Mouse (Mus musculus): ENCODE measurements around the gene Klrc2. TPM values are rescaled to one million over a fixed set of nuclear protein-coding genes. Genes with fewer than 3 reads are reported as not detected.
"Not testable (repeated sequence)": the region's sequence is repeated elsewhere in the genome, so short reads cannot be mapped to it uniquely, and the experiment has no call there.

Klrc2 gene
- not detected for total RNA-seq (2021)

DNA sequence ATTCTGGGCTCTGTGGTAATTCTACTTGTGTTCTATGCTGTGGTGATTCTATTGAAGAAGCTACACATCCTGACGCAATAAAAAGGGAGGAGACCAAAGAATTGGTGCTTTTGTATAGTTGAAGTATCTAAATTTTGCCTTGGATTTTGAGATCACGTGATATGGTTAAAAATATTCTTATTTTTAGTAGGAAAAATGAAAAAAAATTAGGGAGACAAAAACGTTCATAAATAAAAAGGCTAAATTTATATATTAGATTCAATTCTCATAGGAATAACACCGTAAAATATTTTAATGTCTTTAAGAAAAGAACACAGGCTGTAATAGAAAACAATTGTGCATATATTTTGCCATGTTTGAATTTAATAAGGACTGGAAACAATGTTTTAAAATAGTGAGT is at the start of gene Klrc2:
Gene Klrc2, minus strand, starts transcription at position 101 of the 400 bp plus-strand sequence.
- not testable (repeated sequence) for DNase-seq (ENCODE audit: extremely low spot score in 1 of 2, low spot score in 1 of 2)

GRCm38 (mm10) chr6:129691436-129691835 is 30.9 kb upstream of the Klrc2 start:
- not testable (repeated sequence) for DNase-seq (ENCODE audit: extremely low spot score in 1 of 2, low spot score in 1 of 2)

DNA sequence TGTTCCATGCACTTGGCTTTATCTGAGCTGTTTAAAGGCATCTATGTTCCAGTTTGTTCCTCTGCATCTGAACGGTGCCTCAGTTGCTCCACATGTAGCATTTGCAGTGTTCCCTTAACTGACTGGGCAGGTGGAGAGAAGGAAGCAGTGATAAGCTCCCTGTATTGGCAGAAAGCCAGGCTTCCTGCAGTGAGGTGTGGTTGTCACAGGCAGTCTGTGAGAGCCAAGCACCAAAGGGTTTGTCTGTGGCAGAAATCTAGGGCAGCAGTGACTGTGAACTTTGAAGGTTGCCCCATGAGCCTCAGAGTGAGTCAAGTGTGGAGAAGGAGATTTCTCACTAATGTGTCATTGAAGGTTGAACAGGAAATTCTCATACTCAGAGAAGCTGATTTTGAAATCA is 19.9 kb upstream of the Klrc2 start:
- DNase-seq (ENCODE audit: extremely low spot score in 1 of 2, low spot score in 1 of 2) = no peak

- no peak for DNase-seq (ENCODE audit: extremely low spot score in 1 of 2, low spot score in 1 of 2)
Observed at GRCm38 (mm10) chr6:129678873-129679272, 18.4 kb upstream of the Klrc2 start, which contains the start of gene Klrc1. Klrc1 (minus strand) TSS chr6:129678973.

DNA sequence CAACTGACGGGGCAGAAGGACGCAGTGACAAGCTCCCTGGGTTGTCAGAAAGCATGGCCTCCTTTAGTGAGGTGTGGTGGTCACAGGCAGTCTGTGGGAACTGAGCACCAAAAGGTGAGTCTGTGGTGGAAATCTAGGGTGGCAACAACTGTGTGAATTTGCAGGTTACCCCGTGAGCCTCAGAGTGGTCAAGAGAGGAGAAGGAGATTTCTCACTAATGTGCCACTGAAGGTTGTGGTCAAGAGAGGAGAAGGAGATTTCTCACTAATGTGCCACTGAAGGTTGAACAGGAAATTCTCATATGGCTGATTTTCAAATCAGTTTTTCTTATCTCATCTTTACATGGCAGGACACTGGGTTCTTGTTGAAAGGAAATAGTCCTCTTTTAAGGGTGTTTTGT is 812 bp upstream of the Klrc2 start:
- not testable (repeated sequence) for DNase-seq (ENCODE audit: extremely low spot score in 1 of 2, low spot score in 1 of 2)

DNA sequence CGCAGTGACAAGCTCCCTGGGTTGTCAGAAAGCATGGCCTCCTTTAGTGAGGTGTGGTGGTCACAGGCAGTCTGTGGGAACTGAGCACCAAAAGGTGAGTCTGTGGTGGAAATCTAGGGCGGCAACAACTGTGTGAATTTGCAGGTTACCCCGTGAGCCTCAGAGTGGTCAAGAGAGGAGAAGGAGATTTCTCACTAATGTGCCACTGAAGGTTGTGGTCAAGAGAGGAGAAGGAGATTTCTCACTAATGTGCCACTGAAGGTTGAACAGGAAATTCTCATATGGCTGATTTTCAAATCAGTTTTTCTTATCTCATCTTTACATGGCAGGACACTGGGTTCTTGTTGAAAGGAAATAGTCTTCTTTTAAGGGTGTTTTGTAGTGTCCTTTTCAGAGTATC is 16.4 kb downstream of the Klrc2 start:
- DNase-seq (ENCODE audit: extremely low spot score in 1 of 2, low spot score in 1 of 2) = not testable (repeated sequence)

DNA sequence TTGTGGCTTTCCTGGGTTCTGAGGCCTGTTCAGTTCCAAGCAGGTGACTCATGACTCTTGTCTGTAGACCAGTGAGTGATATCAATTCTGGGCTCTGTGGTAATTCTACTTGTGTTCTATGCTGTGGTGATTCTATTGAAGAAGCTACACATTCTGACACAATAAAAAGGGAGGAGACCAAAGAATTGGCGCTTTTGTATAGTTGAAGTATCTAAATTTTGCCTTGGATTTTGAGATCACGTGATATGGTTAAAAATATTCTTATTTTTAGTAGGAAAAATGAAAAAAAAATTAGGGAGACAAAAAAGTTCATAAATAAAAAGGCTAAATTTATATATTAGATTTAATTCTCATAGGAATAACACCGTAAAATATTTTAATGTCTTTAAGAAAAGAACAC is 17.3 kb downstream of the Klrc2 start, which contains the start of gene Klrc3:
Gene Klrc3, minus strand, starts transcription at position 101 of the 400 bp plus-strand sequence.
- not testable (repeated sequence) for DNase-seq (ENCODE audit: extremely low spot score in 1 of 2, low spot score in 1 of 2)

DNA sequence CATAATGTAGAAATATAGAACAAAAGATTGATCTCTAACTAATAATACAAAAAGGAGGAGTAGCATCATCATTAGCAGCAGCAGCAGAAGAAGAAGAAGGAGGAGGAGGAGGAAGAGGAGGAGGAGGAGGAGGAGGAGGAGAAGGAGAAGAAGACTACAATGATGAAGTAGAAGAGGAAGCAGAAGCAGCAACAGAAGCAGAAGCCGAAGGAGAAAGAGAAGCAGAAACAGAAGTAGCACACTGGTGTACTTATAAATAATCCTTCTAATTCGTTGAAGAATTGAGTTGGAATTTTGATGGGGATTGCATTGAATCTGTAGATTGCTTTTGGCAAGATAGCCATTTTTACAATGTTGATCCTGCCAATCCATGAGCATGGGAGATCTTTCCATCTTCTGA is 29.4 kb downstream of the Klrc2 start:
- DNase-seq (ENCODE audit: extremely low spot score in 1 of 2, low spot score in 1 of 2) = not testable (repeated sequence)

- DNase-seq (ENCODE audit: extremely low spot score in 1 of 2, low spot score in 1 of 2) = no peak
Observed at GRCm38 (mm10) chr6:129623735-129624134, 36.8 kb downstream of the Klrc2 start, which contains the start of gene Klrk1. Klrk1 (minus strand) TSS chr6:129623864.

GRCm38 (mm10) chr6:129608372-129608771 is 52.1 kb downstream of the Klrc2 start:
- no peak for DNase-seq (ENCODE audit: extremely low spot score in 1 of 2, low spot score in 1 of 2)

Small RNA genes within 50 kb of the gene (microRNA-seq; reads per million reads assigned to microRNA genes)
- gene Mir680-1 = 0 reads per million in 2 experiments

Other genes starting within 250 kb of the Klrc2 start
- gene Clec1a, start 208.7 kb downstream of the Klrc2 start, total RNA-seq (2021) = 1 to 10 TPM; 3.1 to 3.5 TPM
- not detected for gene Olr1, start 153.5 kb downstream of the Klrc2 start, total RNA-seq (2021)
- not detected for gene Tmem52b, start 148.1 kb downstream of the Klrc2 start, total RNA-seq (2021)
- gene Gabarapl1, start 127.5 kb downstream of the Klrc2 start, total RNA-seq (2021) = 100 to 1,000 TPM; 613 to 690 TPM
- gene Klre1, start 82.8 kb downstream of the Klrc2 start, total RNA-seq (2021) = not detected
- gene Klrd1, start 68.9 kb downstream of the Klrc2 start, total RNA-seq (2021) = not detected
- gene Klrk1, start 36.8 kb downstream of the Klrc2 start, total RNA-seq (2021) = not detected
- not detected for gene Klrc3, start 17.4 kb downstream of the Klrc2 start, total RNA-seq (2021)
- not detected for gene Klrc1, start 18.3 kb upstream of the Klrc2 start, total RNA-seq (2021)
- gene Klri1, start 56.4 kb upstream of the Klrc2 start, total RNA-seq (2021) = not detected
- gene Klri2, start 79.8 kb upstream of the Klrc2 start, total RNA-seq (2021) = not detected
- not detected for gene Gm156, start 123.6 kb upstream of the Klrc2 start, total RNA-seq (2021)
- gene Gm17631, start 202.0 kb upstream of the Klrc2 start, total RNA-seq (2021) = not detected
- gene Klra17, start 216.0 kb upstream of the Klrc2 start, total RNA-seq (2021) = not detected